Mouse (Mus musculus): ENCODE measurements around the gene Rbmx2. TPM values are rescaled to one million over a fixed set of nuclear protein-coding genes. Genes with fewer than 3 reads are reported as not detected.

Rbmx2 gene
- polyA plus RNA-seq (2016; fragmentation: Nextera tagmentation; extraction: Ambion mirVana) = 19.4 and 24.3 TPM in 2 replicates

GRCm38 (mm10) chrX:48694864-48695371 lies at the start of gene Rbmx2:
TSS of gene Rbmx2 (plus strand) at chrX:48695004.
- peaks cover 7% of the 10 kb centered on the region for H3K4me1 ChIP-seq (replicated peaks)
- H3K4me3 ChIP-seq = peak within 1 kb of the TSS; percentile 67
- WGBS = 13% methylated on average over 42 of the region's 42 CpGs
- no peaks in the 10 kb centered on the region for H3K9me3 ChIP-seq
- peak within 1 kb of the TSS; percentile 84 for H3K27ac ChIP-seq
- H3K27me3 ChIP-seq (ENCODE audit: insufficient read depth, poor library complexity, severe bottlenecking) = no peaks in the 10 kb centered on the region
- DNase-seq (ENCODE audit: low spot score) = peak; percentile 90
- peaks cover 12% of the 10 kb centered on the region for H3K36me3 ChIP-seq

GRCm38 (mm10) chrX:48666807-48667206 lies 28.0 kb upstream of the Rbmx2 start:
- Histone ChIP-seq H3K27me3 (ENCODE audit: insufficient read depth, poor library complexity, severe bottlenecking) (no peaks in the 10 kb centered on the region), H3K4me3 (no peak overlapping the region), H3K9me3 (no peaks in the 10 kb centered on the region), H3K27ac (no peak overlapping the region), H3K36me3 (peaks cover 2% of the 10 kb centered on the region; the same call in 1 of the 2 replicates), H3K4me1 (replicated peaks) (no peaks in the 10 kb centered on the region)
- 34% methylated on average over 6 of the region's 6 CpGs for WGBS
- DNase-seq (ENCODE audit: low spot score) = no peak

GRCm38 (mm10) chrX:48669588-48669987 lies 25.2 kb upstream of the Rbmx2 start:
- no peak for DNase-seq (ENCODE audit: low spot score)
- Histone ChIP-seq H3K36me3 (no peaks in the 10 kb centered on the region), H3K9me3 (no peaks in the 10 kb centered on the region), H3K27ac (no peak overlapping the region), H3K27me3 (ENCODE audit: insufficient read depth, poor library complexity, severe bottlenecking) (no peaks in the 10 kb centered on the region), H3K4me3 (no peak overlapping the region), H3K4me1 (replicated peaks) (no peaks in the 10 kb centered on the region)
- WGBS = 73% methylated on average over 3 of the region's 3 CpGs

GRCm38 (mm10) chrX:48671714-48672113 lies 23.1 kb upstream of the Rbmx2 start:
- DNase-seq (ENCODE audit: low spot score) = no peak
- Histone ChIP-seq H3K27ac (no peak overlapping the region), H3K36me3 (no peaks in the 10 kb centered on the region), H3K27me3 (ENCODE audit: insufficient read depth, poor library complexity, severe bottlenecking) (no peaks in the 10 kb centered on the region), H3K4me3 (no peak overlapping the region), H3K4me1 (replicated peaks) (no peaks in the 10 kb centered on the region), H3K9me3 (no peaks in the 10 kb centered on the region)
- 73% methylated on average over 3 of the region's 3 CpGs for WGBS

GRCm38 (mm10) chrX:48674171-48674570 lies 20.6 kb upstream of the Rbmx2 start, which contains the start of gene Gpr119:
TSS of gene Gpr119 (minus strand) at chrX:48674478.
- WGBS = 84% methylated on average over 4 of the region's 4 CpGs
- DNase-seq (ENCODE audit: low spot score) = no peak

GRCm38 (mm10) chrX:48683451-48683850 lies 11.4 kb upstream of the Rbmx2 start:
- H3K27ac ChIP-seq = no peak overlapping the region
- H3K36me3 ChIP-seq = no peaks in the 10 kb centered on the region
- DNase-seq (ENCODE audit: low spot score) = peak; percentile 35
- no peaks in the 10 kb centered on the region for H3K9me3 ChIP-seq
- 24% methylated on average over 3 of the region's 3 CpGs for WGBS
- H3K4me3 ChIP-seq = no peak overlapping the region
- H3K4me1 ChIP-seq (replicated peaks) = no peaks in the 10 kb centered on the region
- no peaks in the 10 kb centered on the region for H3K27me3 ChIP-seq (ENCODE audit: insufficient read depth, poor library complexity, severe bottlenecking)

More at GRCm38 (mm10) chrX:48674171-48674570, 20.6 kb upstream of the Rbmx2 start, which contains the start of gene Gpr119:
- Histone ChIP-seq H3K27ac (no peak within 1 kb of the TSS), H3K4me1 (replicated peaks) (no peaks in the 10 kb centered on the region), H3K9me3 (no peaks in the 10 kb centered on the region), H3K36me3 (no peaks in the 10 kb centered on the region), H3K4me3 (no peak within 1 kb of the TSS), H3K27me3 (ENCODE audit: insufficient read depth, poor library complexity, severe bottlenecking) (no peaks in the 10 kb centered on the region)

GRCm38 (mm10) chrX:48683857-48684256 lies 10.9 kb upstream of the Rbmx2 start:
- no peak for DNase-seq (ENCODE audit: low spot score)
- Histone ChIP-seq H3K9me3 (no peaks in the 10 kb centered on the region), H3K4me3 (no peak overlapping the region), H3K4me1 (replicated peaks) (no peaks in the 10 kb centered on the region), H3K27me3 (ENCODE audit: insufficient read depth, poor library complexity, severe bottlenecking) (no peaks in the 10 kb centered on the region), H3K27ac (no peak overlapping the region), H3K36me3 (no peaks in the 10 kb centered on the region)
- whole genome bisulfite sequencing = 74% methylated on average over 5 of the region's 5 CpGs

- no peaks in the 10 kb centered on the region for H3K9me3 ChIP-seq
- H3K4me3 ChIP-seq = peak overlapping the region; percentile 67
- no peak for DNase-seq (ENCODE audit: low spot score)
- H3K36me3 ChIP-seq = peaks cover 12% of the 10 kb centered on the region
- H3K4me1 ChIP-seq (replicated peaks) = peaks cover 7% of the 10 kb centered on the region
- no peaks in the 10 kb centered on the region for H3K27me3 ChIP-seq (ENCODE audit: insufficient read depth, poor library complexity, severe bottlenecking)
- WGBS = 17% methylated on average over 6 of the region's 6 CpGs
- H3K27ac ChIP-seq = peak overlapping the region; percentile 69
These were observed 344 bp upstream of the Rbmx2 start for GRCm38 (mm10) chrX:48694460-48694859.

GRCm38 (mm10) chrX:48709701-48710100 lies 14.9 kb downstream of the Rbmx2 start:
- no peaks in the 10 kb centered on the region for H3K27me3 ChIP-seq (ENCODE audit: insufficient read depth, poor library complexity, severe bottlenecking)
- H3K4me1 ChIP-seq (replicated peaks) = no peaks in the 10 kb centered on the region
- no peak overlapping the region for H3K27ac ChIP-seq
- H3K36me3 ChIP-seq = peaks cover 45% of the 10 kb centered on the region
- 89% methylated on average over 10 of the region's 10 CpGs for WGBS
- no peak overlapping the region for H3K4me3 ChIP-seq
- 0 out of 2 replicates have a peak, but pooled peaks cover 2% of the 10 kb centered on the region for H3K9me3 ChIP-seq
- no peak for DNase-seq (ENCODE audit: low spot score)

- H3K36me3 ChIP-seq = peaks cover 38% of the 10 kb centered on the region
- no peaks in the 10 kb centered on the region for H3K27me3 ChIP-seq (ENCODE audit: insufficient read depth, poor library complexity, severe bottlenecking)
- H3K9me3 ChIP-seq = 0 out of 2 replicates have a peak, but pooled peaks cover 2% of the 10 kb centered on the region
- H3K4me3 ChIP-seq = no peak overlapping the region
- WGBS = 92% methylated on average over 8 of the region's 8 CpGs
- no peak for DNase-seq (ENCODE audit: low spot score)
- no peak overlapping the region for H3K27ac ChIP-seq
- no peaks in the 10 kb centered on the region for H3K4me1 ChIP-seq (replicated peaks)
These were observed 18.0 kb downstream of the Rbmx2 start for GRCm38 (mm10) chrX:48712846-48713245.

GRCm38 (mm10) chrX:48754710-48755283 lies 60.0 kb downstream of the Rbmx2 start:
- no peaks in the 10 kb centered on the region for H3K9me3 ChIP-seq
- H3K4me1 ChIP-seq (replicated peaks) = no peaks in the 10 kb centered on the region
- no peaks in the 10 kb centered on the region for H3K36me3 ChIP-seq
- H3K27ac ChIP-seq = no peak overlapping the region
- no peaks in the 10 kb centered on the region for H3K27me3 ChIP-seq (ENCODE audit: insufficient read depth, poor library complexity, severe bottlenecking)
- H3K4me3 ChIP-seq = no peak overlapping the region
- 75% methylated on average over 2 of the region's 2 CpGs for WGBS
- no peak for DNase-seq (ENCODE audit: low spot score)
